Mouse (Mus musculus): ENCODE results near the gene Sfn. TPM values are rescaled to one million over a fixed set of nuclear protein-coding genes. Genes with fewer than 3 reads are reported as not detected.
A peak's percentile ranks its signal among the peaks of the same experiment; 100 is the strongest.

Gene Sfn
- polyA plus RNA-seq, 1 experiment from 2014 or later, result 23.7 TPM

DNA sequence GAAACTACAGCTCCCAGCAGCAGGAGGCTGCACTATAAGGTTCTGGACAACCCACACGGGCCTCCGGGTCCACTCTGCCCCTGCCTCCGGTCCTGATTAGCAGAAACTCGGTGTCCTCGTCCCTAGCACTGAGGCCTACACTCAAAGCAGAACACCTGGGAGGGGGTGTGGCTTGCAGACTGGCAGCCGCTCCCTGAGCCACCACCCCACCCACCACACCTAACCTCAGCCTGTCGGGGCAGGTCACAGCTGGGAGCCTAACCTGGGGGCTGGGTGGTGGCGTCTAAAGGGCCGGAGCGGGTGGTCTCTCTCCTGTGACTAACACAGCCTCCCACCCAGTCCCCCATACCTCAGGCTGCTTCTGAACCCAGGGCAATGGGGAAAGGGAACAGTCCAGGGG is 5.3 kb upstream of the Sfn start:
- WGBS, result 72% methylated on average over 10 of the region's 10 CpGs
- no peak overlapping the region for H3K27ac ChIP-seq (ENCODE audit: low read length)

DNA sequence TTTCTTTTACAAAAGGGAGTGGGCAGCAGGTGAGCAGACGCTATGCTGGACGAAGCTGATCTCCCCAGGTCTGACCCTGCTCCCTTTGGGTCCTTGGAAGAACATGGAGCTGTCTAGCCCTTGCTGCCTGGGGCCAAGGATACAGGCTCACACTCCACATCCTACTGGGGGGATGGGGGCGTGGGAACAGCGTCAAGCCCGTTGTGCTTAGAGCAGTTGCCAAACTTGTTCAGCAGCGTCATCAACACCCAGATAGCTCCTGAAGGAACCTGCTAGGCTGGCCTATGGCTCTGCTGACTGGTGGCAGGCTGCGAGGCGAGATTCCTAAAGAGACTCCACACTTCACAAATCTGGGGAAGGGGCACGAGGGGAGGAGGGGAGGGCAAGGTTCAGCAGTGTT is 3.4 kb upstream of the Sfn start:
- Histone ChIP-seq H3K9ac (replicated peaks; ENCODE audit: low read depth) (no peak overlapping the region), H3K4me2 (replicated peaks; ENCODE audit: low read depth, low read length) (0 out of 2 replicates have a peak overlapping the region, but pooled peaks have one; percentile 8), H3K36me3 (ENCODE audit: insufficient read depth, low read length) (peaks cover 19% of the 10 kb centered on the region; the same call in 1 of the 2 replicates), H3K27me3 (replicated peaks; ENCODE audit: insufficient read depth, low read length) (no peaks in the 10 kb centered on the region), H3K4me3 (ENCODE audit: low read depth, low read length) (no peak overlapping the region), H3K27ac (ENCODE audit: low read length) (peak overlapping the region; percentile 51; the same call in 1 of the 2 replicates), H3K4me1 (ENCODE audit: insufficient read depth, low read depth, low read length) (peaks cover 6% of the 10 kb centered on the region), H3K9me3 (ENCODE audit: low read length) (no peaks in the 10 kb centered on the region)
- 50% methylated on average over 9 of the region's 9 CpGs for whole genome bisulfite sequencing
- DNase-seq (ENCODE audit: low spot score), result peak; percentile 77
- ATAC-seq, result peak; percentile 54
- TF ChIP-seq EP300 (IDR thresholded peaks at IDR 0.05), result no peak
- TF ChIP-seq CTCF (IDR thresholded peaks at IDR 0.05), result no peak

More for the DNA sequence above, 5.3 kb upstream of the Sfn start:
- Histone ChIP-seq H3K4me3 (ENCODE audit: low read depth, low read length) (no peak overlapping the region), H3K4me1 (ENCODE audit: insufficient read depth, low read depth, low read length) (peaks cover 6% of the 10 kb centered on the region), H3K4me2 (replicated peaks; ENCODE audit: low read depth, low read length) (no peak overlapping the region), H3K27me3 (replicated peaks; ENCODE audit: insufficient read depth, low read length) (no peaks in the 10 kb centered on the region), H3K9ac (replicated peaks; ENCODE audit: low read depth) (no peak overlapping the region), H3K36me3 (ENCODE audit: insufficient read depth, low read length) (peaks cover 23% of the 10 kb centered on the region), H3K9me3 (ENCODE audit: low read length) (no peaks in the 10 kb centered on the region)
- TF ChIP-seq CTCF (IDR thresholded peaks at IDR 0.05) (no peak), EP300 (IDR thresholded peaks at IDR 0.05) (no peak)
- ATAC-seq, result no peak
- DNase-seq (ENCODE audit: low spot score), result no peak

DNA sequence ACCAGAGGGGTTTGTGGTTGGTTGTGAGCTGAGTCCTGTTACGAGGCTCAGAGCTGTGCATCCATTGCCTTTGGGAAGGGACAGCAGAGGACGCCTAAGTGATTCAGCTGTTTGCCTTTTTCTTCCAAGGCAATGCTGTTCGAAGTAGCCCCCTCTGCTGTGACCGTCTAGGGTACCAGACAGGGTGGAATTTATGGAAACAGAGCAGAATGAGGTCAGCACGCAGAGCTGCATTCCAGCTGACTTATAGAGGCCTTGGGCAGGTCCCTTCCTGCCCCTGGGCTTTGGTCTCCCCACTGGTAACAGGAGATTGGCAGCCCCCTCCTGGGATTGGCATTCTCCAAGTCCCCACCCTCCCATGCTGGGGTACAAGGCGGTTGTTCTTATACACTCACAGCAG is 2.9 kb upstream of the Sfn start:
- H3K9me3 ChIP-seq (ENCODE audit: low read length), result no peaks in the 10 kb centered on the region
- WGBS, result 69% methylated on average over 6 of the region's 6 CpGs
- H3K4me3 ChIP-seq (ENCODE audit: low read depth, low read length), result no peak overlapping the region
- ATAC-seq, result no peak
- peaks cover 6% of the 10 kb centered on the region for H3K4me1 ChIP-seq (ENCODE audit: insufficient read depth, low read depth, low read length)
- peaks cover 19% of the 10 kb centered on the region; the same call in 1 of the 2 replicates for H3K36me3 ChIP-seq (ENCODE audit: insufficient read depth, low read length)
- peak overlapping the region; percentile 51; the same call in 1 of the 2 replicates for H3K27ac ChIP-seq (ENCODE audit: low read length)
- no peak overlapping the region for H3K9ac ChIP-seq (replicated peaks; ENCODE audit: low read depth)
- H3K27me3 ChIP-seq (replicated peaks; ENCODE audit: insufficient read depth, low read length), result no peaks in the 10 kb centered on the region
- no peak overlapping the region for H3K4me2 ChIP-seq (replicated peaks; ENCODE audit: low read depth, low read length)
- no peak for TF ChIP-seq EP300 (IDR thresholded peaks at IDR 0.05)
- TF ChIP-seq CTCF (IDR thresholded peaks at IDR 0.05), result no peak
- DNase-seq (ENCODE audit: low spot score), result no peak

DNA sequence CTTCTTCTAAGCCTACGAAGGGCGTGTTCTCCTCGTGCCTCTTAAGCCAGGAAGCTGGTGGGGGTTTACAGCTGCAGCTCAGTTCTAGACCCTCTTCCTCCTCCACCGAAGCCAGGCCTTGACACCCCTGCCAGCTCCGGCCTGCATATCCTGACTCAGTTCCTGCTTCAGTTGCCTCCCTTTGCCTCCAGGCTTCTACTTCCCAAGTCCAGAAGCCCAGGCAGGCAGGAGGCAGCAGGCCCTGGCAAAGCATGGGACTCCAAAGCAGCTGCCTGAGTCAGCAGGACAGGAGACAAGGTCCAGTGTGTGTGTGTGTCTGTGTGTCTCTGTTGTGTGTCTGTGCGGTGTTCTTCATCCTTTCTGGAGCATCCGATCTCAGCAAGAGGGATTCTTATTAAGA is 2.2 kb upstream of the Sfn start:
- WGBS, result 74% methylated on average over 7 of the region's 7 CpGs

DNA sequence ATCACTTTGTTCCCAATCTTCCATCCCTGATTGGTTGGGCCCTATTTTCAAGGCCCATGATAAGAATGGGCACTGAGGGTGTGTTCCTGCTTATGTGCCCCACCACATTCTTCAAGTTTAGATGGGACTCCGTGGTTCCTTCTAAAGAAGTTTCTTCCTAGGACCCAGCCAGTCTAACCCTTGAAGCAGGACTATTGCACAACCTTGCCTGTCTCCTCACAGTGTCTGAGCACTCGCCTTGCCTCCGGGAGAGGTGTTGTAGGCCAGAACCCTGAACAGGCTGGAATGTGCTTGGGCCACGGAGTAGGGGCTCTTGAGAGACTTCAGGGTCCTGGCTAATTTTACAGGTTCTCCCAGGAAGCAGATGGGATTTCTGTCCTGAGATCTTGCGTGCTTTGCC is 1.1 kb upstream of the Sfn start:
- no peak overlapping the region for H3K4me3 ChIP-seq (ENCODE audit: low read depth, low read length)
- H3K4me2 ChIP-seq (replicated peaks; ENCODE audit: low read depth, low read length), result no peak overlapping the region
- WGBS, result 61% methylated on average over 5 of the region's 5 CpGs
- no peaks in the 10 kb centered on the region for H3K27me3 ChIP-seq (replicated peaks; ENCODE audit: insufficient read depth, low read length)
- TF ChIP-seq EP300 (IDR thresholded peaks at IDR 0.05) (peak; percentile 21; the same call in 1 of the 2 replicates), CTCF (IDR thresholded peaks at IDR 0.05) (no peak)
- peaks cover 11% of the 10 kb centered on the region for H3K4me1 ChIP-seq (ENCODE audit: insufficient read depth, low read depth, low read length)
- no peaks in the 10 kb centered on the region for H3K9me3 ChIP-seq (ENCODE audit: low read length)
- peak overlapping the region; percentile 47; the same call in 1 of the 2 replicates for H3K27ac ChIP-seq (ENCODE audit: low read length)
- H3K36me3 ChIP-seq (ENCODE audit: insufficient read depth, low read length), result peaks cover 13% of the 10 kb centered on the region; the same call in 1 of the 2 replicates
- H3K9ac ChIP-seq (replicated peaks; ENCODE audit: low read depth), result no peak overlapping the region
- no peak for ATAC-seq
- peak; percentile 78 for DNase-seq (ENCODE audit: low spot score)

More for the DNA sequence above, 2.2 kb upstream of the Sfn start:
- H3K4me3 ChIP-seq (ENCODE audit: low read depth, low read length), result no peak overlapping the region
- H3K27ac ChIP-seq (ENCODE audit: low read length), result peak overlapping the region; percentile 32; the same call in 1 of the 2 replicates
- no peak for DNase-seq (ENCODE audit: low spot score)
- TF ChIP-seq CTCF (IDR thresholded peaks at IDR 0.05), result no peak
- no peak for TF ChIP-seq EP300 (IDR thresholded peaks at IDR 0.05)
- peaks cover 7% of the 10 kb centered on the region for H3K4me1 ChIP-seq (ENCODE audit: insufficient read depth, low read depth, low read length)
- H3K27me3 ChIP-seq (replicated peaks; ENCODE audit: insufficient read depth, low read length), result no peaks in the 10 kb centered on the region
- ATAC-seq, result no peak
- H3K9me3 ChIP-seq (ENCODE audit: low read length), result no peaks in the 10 kb centered on the region
- H3K9ac ChIP-seq (replicated peaks; ENCODE audit: low read depth), result no peak overlapping the region
- no peak overlapping the region for H3K4me2 ChIP-seq (replicated peaks; ENCODE audit: low read depth, low read length)
- H3K36me3 ChIP-seq (ENCODE audit: insufficient read depth, low read length), result peaks cover 19% of the 10 kb centered on the region; the same call in 1 of the 2 replicates

DNA sequence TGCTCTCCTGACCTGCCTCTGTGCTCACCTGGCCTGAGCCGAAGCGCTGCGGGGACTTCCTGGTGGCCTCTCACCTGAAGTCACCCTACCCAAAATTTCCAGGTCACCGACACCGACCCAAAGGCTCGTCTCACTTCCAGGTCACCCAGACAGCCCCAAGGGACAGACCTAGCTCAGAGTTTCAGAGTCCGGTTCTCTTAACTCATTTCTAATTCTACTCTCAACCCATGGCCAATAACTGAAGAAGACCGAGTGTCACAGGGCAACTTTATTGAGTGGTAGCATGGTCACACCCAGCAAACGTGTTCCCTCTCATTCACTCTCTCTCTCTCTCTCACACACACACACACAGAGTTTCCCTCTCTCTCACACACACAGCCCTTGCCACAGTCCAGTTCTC is 1.7 kb downstream of the Sfn start:
- no peaks in the 10 kb centered on the region for H3K27me3 ChIP-seq (replicated peaks; ENCODE audit: insufficient read depth, low read length)
- 13% methylated on average over 9 of the region's 9 CpGs for WGBS
- DNase-seq (ENCODE audit: low spot score) (no peak), ATAC-seq (no peak)
- H3K4me3 ChIP-seq (ENCODE audit: low read depth, low read length), result peak overlapping the region; percentile 43
- no peak for TF ChIP-seq EP300 (IDR thresholded peaks at IDR 0.05)
- TF ChIP-seq CTCF (IDR thresholded peaks at IDR 0.05), result no peak
- peaks cover 4% of the 10 kb centered on the region; the same call in 1 of the 2 replicates for H3K36me3 ChIP-seq (ENCODE audit: insufficient read depth, low read length)
- H3K4me2 ChIP-seq (replicated peaks; ENCODE audit: low read depth, low read length), result peak overlapping the region; percentile 67
- peak overlapping the region; percentile 39 for H3K9ac ChIP-seq (replicated peaks; ENCODE audit: low read depth)
- peak overlapping the region; percentile 84 for H3K27ac ChIP-seq (ENCODE audit: low read length)
- peaks cover 8% of the 10 kb centered on the region for H3K4me1 ChIP-seq (ENCODE audit: insufficient read depth, low read depth, low read length)
- H3K9me3 ChIP-seq (ENCODE audit: low read length), result no peaks in the 10 kb centered on the region

Measured in lung, postnatal 0 days (tissue).